Mouse (Mus musculus) brain, embryonic 18.5 days (tissue): ENCODE results near the gene Tnk2.

Source experiments
- DNase-seq: peaks from one replicate; pipeline ENCODE4 v3.0.0-alpha.2; 2012; ENCODE audit warnings: low read depth, low spot score

The Tnk2 gene

DNA sequence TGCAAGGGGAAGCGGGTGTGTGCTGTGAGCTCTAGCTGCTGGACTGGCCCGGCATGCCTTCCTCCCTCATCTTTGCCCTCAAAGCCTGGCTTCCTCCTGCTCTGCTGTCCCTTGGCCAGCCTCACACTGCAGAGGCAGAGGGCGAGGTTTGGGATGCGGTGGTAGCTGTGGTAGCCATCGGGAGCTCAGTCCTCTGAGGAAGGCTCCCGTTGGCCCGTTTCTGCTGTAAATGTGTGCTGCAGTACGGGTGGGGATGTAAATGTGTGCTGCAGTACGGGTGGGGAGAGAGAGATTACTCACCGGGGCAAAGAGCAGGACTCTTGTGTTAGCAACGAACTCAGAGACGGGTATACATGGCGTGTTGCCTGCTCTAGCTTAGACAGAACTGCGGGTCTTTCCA, 35.1 kb downstream of the Tnk2 start:
- no peak for DNase-seq

DNA sequence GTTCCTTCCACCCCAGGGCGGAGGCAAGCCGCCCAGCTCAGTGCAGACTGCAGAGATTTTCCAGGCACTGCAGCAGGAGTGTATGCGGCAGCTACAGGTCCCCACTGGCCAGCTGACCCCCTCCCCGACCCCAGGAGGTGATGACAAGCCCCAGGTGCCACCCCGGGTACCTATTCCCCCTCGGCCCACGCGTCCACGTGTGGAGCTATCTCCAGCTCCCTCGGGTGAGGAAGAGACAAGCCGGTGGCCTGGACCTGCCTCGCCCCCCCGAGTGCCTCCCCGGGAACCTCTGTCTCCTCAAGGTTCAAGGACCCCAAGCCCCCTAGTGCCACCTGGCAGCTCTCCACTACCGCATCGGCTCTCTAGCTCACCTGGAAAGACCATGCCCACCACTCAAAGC, 36.3 kb downstream of the Tnk2 start:
- DNase-seq: no peak

DNA sequence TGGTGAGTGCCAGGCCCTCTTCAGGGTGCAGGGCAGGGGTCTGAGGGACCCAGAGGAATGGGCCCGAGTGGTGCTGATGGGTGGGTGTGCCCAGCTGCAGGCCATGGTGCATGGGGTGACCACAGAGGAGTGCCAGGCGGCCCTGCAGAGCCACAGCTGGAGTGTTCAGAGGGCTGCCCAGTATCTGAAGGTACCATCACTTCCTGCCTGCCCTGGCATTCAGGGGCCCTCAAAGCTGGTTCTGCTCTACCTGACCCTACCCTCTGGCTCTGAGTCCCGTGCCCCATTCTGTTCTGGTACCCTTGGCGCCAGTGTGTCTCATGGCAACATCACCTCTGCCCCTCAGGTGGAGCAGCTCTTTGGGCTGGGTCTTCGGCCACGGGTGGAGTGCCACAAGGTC, 37.1 kb downstream of the Tnk2 start:
- DNase-seq: no peak

DNA sequence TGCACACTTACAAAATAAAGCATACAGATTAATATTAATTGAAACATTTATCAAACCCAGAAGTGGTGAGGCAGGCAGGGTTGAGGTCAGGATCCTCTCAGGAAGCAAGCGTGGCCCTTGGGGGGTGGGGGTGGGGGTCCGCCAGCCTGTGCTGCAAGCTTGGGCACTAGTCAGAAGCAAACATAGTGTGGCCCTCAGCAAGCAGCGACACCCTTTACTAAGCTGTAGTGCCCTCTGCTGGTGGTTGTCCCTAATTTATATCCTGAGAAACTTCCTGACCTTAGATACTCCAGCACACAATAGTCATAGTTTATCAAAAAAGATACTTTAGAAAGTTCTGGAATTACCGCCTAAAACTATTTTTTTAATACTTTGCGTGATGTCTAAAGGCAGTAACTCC, 38.5 kb downstream of the Tnk2 start:
- no peak for DNase-seq

DNA sequence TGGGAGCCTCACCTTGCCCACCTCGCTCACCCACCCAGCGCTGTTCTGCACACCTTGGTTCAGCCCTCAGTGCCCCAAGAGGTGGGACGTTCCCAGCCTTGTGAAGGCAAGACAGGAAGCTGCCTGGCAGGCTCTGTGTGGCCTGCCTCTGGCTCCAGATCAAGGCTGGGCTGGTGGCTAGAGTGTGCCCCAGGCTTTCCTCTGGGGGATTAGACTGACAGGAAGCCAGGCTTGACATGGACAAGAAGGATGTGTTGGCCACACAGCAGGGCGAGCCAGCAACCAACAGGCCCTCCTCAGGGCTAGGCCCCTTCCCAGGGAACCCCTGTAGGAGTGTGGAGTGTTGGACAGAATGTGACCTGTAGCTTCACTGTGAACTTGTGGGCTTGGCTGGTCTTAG, 39.2 kb downstream of the Tnk2 start:
- DNase-seq: no peak

DNA sequence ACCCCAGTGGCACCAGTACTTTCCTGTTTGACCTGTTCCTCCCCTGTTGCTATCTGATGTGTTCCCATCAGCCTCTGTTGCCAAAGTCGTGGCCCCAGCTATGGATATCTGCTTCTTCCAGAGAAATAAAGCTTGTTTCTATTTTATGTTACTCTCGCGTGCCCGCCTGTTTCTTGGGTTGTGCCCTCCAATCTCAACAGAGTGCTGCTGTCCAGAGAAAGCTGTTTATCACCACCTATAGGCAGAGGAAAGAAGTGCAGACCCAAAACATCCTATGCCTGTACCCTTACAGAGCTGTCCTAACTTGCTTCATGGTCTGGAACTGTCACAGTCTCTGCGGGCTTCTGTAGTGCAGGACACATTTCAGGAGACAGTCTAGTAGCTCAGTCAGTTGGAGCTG, 39.7 kb downstream of the Tnk2 start:
- DNase-seq: no peak

DNA sequence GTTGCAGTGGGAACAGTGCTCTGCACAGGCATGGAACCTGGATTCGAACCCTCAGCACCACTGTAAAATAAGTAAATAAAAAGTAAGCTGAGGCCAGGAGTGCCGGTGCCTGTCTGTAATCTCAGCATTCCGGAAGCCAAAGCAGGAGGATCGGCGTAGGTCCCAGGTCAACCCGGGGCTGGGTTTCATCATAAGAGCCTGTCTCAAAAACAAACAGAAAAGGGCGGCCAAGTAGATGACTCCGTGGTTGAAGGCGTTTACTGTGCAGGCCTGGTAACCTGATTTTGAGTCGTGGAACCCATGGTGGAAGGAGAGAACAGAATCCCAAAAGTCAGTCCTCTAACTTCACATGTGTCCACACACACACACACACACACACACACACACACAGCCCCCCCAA, 41.7 kb downstream of the Tnk2 start:
- DNase-seq: no peak

DNA sequence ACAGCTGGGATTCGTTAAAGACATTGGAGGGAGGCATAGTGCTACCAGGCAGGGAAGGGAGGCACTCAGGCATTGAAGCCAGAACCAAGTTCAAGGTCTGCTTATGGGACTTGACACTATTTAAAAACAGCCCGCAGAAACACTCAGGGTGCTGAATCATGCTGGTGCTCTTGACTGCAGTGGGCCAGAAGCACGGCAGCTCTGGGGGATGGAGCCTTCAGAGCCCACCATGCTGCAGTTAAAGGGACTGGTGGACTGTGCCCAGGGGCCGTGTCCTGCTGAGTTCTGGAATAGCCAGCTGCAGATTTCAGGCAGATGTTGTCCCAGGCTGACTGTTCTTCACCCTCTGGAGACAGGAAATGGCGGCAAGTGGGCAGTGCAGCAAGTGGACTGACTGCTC, 42.3 kb downstream of the Tnk2 start:
- no peak for DNase-seq

DNA sequence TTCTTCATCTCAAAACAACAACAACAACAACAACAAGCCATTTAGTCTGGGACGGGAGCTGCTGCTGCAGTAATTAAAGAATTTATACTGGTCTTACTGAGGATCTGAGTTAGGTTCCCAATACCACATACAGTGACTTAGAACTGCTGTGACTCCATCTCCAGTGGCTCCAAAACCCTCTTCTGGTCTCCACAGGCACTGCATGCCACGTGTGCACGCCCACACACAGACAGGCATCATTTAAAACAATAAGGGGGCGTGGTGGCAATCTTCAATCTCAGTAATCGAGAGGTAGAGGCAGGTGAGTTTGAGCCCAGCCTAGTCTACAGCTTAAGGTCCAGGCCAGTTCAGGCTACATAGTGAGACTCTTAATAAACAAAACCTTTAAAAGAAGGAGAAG, 43.5 kb downstream of the Tnk2 start:
- DNase-seq: no peak

DNA sequence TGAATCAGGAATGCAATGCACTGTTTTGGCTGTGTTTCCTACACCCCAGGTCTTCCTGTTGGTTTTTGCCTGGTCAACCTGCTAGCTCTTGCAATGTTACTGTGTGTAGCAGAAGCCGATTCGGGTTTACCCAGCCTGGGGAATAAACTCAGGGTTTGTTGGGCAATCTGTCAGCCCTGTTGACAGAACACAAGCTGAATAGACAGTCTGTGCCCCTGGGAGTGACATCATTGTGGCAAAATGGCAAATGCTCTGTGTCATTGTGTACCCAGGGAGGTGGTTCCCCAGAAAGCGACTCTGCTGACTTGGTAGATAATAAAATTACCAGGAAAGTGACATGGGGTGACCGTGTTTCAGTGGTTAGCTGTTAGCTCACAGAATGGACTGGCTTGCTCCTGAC, 45.1 kb downstream of the Tnk2 start:
- DNase-seq: no peak

DNA sequence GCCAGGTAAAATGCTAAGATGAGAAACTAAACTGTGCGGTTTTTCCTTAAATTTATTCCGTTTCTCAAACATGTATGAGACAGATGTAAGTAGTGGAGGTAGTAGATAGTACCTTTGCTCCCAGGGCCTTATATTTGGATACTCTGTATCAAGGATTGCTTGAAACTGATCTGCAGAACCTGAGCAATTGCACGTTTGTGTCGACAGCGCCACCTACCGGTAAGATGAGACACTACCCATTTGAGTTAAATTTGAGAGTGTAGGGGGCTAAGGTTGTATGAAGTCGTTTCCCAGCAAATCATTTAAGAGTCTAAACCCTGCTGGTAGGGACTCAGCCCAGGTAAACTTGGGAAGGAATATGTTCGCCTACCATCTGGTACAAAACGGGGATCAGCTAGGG, 45.8 kb downstream of the Tnk2 start:
- peak; percentile 22 for DNase-seq

DNA sequence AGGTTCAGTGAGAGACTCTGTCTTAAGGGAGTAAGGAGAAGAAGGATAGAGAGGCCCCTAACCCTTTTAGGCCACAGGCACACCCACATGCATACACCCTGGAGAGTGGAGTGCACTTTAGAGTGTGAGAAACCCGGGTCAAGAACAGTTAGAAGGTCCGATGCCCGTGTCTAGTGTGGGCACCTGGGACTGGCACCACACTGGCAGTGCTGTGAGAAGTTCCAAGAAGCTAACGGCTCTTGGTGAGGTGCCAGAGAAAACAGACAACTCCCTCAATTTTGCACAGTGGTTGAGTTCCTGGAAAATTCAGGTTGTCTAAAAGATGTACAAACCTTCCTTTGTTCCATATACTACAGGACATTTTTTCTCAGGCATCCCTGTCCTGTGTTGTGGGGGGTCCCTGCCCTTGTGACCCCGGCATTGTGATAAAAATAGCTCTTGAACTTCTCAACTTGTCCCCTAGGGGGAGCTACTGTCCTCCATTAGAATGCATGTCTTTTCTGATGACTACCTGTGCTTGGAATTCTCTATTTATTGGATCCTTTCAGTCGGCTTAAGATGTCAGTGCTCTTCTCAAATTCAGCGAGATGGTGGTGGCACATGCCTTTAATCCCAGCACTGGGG, 53.3 kb downstream of the Tnk2 start:
- DNase-seq: no peak

DNA sequence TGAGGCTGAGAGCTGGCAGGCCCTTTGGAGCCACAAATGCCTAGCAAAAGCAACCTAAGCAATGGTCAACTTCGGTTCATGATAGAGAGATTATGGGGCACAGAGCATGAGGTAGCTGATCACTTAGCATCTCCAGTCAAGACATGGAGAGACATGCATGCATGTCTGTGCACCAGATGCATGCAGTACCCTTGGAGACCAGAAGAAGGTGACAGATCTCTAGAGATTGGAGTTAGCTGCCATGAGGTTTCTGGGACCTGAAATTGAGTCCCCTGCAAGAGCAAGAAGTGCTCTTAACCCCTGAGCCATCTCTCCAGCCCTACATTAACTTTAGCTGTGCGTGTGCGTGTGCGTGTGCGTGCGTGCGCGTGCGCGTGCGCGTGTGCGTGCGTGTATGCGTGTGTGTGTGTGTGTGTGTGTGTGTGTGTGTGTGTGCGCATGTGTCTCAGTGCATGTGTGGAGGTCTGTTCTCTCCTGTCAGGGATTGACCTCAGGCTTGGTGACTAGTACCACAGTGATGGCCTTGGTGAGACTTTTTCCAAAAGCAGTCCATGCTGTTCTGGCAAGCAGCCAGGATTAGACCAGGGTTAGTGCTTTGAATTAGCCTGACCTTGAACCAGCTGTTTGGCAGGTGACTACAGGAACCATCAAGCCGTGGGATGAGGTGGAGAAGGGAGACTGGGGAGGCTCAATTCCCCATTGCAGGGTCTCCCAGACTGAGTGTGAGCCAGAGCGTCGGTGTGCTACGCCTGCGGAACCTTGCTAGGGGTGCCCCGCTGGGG, 54.2 kb downstream of the Tnk2 start:
- no peak for DNase-seq

DNA sequence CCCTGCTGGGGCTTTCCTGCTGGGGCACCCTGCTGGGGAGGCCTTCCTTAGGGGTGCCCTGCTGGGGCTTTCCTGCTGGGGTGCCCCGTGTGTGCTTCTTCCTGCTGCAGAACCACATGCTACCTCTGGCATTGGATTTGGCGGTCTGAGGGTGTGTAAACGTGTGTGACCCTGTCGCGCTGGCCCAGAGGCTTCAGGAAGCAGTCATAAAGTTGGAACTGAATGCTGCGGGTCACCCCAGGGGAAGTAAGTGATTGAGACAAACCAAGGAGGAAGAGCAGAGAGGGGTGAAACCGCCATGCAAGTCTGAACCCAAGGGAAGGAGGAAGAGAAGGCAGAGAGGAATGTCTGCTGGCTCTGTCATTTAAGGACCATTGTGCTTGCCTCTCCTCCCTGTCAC, 54.9 kb downstream of the Tnk2 start:
- no peak for DNase-seq

DNA sequence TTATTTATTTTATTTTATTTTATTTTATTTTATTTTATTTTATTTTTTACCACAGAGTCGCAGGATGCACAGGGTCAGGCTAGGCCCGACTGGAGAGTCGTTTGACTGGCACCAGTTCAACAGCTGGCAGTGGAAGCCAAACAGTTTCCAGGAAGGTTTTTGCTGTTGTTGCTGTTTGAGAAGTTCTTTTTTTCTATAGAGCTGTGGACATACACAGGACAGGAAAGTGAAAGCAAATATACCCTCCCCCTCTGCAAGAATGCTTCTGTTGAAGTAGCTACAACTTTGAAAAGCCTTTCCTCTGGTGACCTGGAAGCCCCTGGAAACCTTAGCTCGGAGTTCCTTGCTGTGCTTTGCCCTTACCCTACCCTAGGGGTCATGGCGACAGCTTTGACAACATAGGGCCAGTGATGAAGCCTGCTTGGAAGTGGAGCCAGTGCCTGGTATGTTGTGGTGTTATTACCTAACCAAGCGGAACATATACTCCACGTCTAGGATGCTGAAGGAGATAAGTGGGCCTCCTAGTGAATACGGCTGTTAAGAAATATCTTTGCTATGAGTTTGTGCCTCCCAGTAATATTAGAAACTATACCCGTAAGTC, 59.7 kb downstream of the Tnk2 start:
- DNase-seq: no peak

DNA sequence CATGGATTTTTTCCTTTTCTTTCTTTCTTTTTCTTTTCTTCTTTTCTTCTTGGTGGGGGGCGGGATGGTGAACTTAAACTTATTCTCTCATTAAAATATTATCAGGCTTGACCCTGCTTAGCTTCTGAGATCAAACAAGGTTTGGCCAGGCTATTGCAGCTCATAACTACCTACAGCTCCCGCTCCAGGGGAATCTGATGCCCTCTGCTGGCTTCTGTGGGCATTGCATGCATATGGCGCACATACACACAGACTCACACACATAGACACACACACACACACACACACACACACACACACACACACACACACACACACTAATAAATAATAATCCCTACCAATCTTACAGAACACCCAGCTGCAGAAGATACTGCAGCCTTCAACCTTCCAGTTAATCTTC, 61.9 kb downstream of the Tnk2 start:
- DNase-seq: no peak

DNA sequence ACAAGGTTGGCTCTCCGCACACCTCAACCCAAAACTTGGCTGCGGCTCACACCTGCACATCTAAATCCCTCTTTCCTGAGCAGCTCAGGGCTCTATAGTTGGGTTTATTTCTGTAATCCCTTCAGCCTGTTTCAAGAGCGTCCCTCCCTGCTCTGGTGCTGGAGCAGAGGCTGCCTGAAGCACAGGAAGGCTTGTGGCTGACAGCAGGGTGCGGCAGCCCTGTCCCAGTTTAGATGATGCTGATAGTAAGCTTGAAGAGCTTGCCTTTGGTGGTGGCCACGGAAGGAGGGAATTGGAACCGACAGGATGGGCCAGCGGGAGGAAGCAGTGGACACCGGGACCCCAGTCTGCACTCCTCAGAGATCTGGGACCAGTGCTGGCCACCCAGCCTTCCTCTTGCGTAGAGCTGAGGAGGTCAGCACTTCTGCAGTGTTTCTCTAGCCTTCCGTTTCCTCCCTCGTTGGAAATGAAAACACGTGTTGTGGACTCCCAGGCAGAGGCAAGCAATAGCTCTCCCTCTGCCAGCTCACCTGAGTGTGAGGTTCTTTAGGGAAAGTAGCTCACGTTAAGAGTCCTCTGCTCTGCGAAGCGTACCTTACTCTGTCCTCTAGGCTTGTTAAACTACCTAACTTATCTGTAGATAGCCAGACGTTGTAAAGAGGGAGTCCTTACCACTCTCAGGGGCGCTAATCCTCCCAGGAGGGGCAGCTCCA, 63.6 kb downstream of the Tnk2 start:
- DNase-seq: no peak

DNA sequence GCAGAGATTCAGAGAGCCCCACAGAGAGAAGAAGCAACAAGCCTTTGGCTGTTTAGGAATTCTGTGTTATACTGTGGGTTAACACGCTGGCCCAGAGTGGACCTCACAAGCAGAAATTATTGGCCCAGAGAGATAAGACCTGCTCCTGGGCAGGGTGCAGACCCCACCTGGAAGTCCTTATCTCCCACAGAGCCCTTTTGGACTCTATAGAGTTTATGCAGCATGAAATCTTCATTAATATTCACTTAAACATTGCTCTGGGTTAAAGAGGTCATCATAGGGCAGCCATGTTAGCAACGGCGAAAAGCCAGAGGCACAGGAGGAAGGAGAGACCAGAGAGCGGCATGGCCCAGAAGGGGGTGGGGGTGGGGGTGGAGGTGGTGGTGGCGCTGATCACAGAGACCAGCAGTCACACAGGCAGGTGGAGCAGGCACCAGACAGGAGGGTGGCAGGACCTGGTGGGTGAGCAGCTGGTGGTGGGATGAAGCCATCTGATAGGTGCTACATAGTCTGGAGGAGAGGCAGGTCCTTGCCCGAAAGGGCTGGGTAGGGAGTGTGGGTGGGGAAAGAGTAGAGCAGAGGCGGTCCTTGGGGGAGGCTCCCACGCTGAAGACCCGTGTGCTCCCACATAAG, 64.3 kb downstream of the Tnk2 start:
- no peak for DNase-seq

DNA sequence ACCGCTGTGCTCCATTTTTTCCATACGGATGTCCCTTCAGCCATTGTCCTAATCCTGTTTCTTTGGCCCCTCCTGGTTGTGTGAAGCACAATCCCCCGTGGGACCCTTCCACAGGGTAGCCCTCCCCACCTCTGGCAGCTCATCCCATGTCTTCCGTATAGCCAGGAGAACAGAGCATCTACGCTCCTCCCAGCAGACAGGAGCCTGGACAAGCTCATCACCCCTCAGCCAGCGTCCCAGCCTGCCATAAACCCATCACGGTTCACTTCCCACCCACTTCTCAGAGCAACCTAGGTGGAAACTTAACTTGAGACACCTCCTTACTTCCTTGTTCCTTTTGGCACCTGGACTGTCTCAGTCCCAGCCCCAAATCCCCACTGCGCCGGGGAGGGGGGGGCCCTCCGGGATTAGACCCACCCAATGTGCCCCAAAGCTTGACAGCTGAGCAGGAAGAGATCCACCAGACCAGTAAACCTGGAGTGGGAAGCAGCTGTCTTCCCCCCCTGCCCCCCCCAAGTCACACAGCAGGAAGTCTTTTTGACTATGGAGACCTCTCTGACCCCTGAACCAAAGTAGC, 64.9 kb downstream of the Tnk2 start:
- no peak for DNase-seq

DNA sequence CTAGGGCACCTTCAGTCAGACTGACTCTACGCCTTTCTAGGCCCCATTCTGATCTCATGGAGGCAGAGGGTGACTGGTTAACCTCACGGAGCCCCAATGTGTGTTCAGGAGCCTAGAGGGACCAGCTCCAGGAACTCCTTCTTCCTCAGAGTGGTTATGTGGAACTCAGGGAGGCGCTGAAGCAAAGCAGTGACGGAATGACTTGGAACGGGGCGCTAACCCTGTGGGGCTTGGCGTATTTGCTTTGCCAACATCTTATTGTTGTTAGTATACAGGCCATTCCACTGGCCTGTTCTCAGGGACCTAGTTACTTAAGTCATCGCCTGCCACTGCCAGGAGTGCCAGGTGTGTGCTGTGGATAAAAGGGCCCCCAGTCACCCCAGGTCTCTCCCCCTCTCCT, 65.4 kb downstream of the Tnk2 start:
- no peak for DNase-seq

DNA sequence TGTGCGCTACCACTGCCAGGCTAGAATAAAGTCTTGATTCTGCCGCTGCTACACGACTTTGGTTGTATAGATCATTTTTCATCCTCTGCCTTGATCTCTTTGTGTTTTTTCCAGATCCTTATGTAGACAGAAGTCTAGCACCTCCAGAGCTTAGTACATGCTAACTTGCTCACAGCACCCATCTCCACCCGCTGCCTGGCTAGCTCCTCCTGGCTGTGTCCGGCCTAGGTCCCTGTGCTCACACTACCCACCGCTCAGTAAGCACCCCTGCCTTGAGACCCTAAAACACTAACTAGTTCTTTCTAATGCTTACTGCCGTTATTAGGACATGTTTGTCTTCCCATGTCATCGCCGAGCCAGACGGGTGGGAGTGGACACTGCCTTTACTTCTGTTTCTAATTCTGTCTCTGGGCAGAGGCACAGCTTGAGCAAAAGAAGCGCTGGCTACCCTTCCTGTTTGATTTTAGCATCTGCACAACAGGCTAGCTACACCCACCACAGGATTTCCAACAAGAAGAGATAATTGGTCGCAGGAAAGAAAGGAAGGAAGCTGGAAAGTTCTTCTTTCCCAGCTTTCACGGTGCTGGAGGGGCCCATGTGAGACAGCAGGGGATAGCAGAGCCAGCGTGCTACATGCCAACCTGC, 66.9 kb downstream of the Tnk2 start:
- no peak for DNase-seq
